Mouse (Mus musculus): Measurements from ENCODE around the gene Gngt2. TPM values are rescaled to one million over a fixed set of nuclear protein-coding genes. Genes with fewer than 3 reads are reported as not detected.
A peak's percentile ranks its signal among the peaks of the same experiment; 100 is the strongest.

The Gngt2 gene
- polyA plus RNA-seq, 1 experiment from 2014 or later = 16.7 TPM

GRCm38 (mm10) chr11:95826317-95827167, 10.5 kb upstream of the Gngt2 start:
- H3K9ac ChIP-seq = peak overlapping the region; percentile 93
- peak overlapping the region; percentile 96 for H3K4me2 ChIP-seq

DNA sequence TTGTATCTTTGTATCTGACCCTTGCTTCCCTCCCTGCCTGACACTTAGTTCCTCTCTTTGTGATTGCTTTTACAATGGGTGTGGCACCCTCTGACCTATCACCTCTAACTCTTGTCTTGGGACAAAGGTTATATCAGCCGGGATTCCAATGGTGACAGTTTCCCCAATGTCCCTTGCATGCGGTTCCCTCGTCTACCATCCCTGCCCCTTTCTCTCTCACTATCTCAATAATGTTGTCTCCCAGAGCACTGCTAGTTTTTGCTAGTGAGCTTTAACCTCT, 9.9 kb upstream of the Gngt2 start:
- H3K27ac ChIP-seq = peak overlapping the region; percentile 70; the same call in 1 of the 2 replicates
- ATAC-seq = no peak
- peaks cover 12% of the 10 kb centered on the region for H3K36me3 ChIP-seq
- peaks cover 86% of the 10 kb centered on the region for H3K4me1 ChIP-seq
- H3K9ac ChIP-seq = peak overlapping the region; percentile 58
- peak overlapping the region; percentile 74; the same call in 1 of the 2 replicates for H3K4me3 ChIP-seq
- 11% methylated on average over 3 of the region's 3 CpGs for WGBS (ENCODE audit: insufficient replicate concordance)
- peaks cover 73% of the 10 kb centered on the region for H3K27me3 ChIP-seq (replicated peaks)
- H3K4me2 ChIP-seq = peak overlapping the region; percentile 96
- H3K9me3 ChIP-seq (replicated peaks) = no peaks in the 10 kb centered on the region

More at GRCm38 (mm10) chr11:95826317-95827167, 10.5 kb upstream of the Gngt2 start:
- no peak for ATAC-seq
- peak overlapping the region; percentile 74 for H3K4me3 ChIP-seq
- peaks cover 67% of the 10 kb centered on the region for H3K27me3 ChIP-seq (replicated peaks)
- peak overlapping the region; percentile 70 for H3K27ac ChIP-seq
- H3K36me3 ChIP-seq = peaks cover 12% of the 10 kb centered on the region
- WGBS (ENCODE audit: insufficient replicate concordance) = 39% methylated on average over 6 of the region's 6 CpGs
- no peaks in the 10 kb centered on the region for H3K9me3 ChIP-seq (replicated peaks)
- peaks cover 84% of the 10 kb centered on the region for H3K4me1 ChIP-seq

DNA sequence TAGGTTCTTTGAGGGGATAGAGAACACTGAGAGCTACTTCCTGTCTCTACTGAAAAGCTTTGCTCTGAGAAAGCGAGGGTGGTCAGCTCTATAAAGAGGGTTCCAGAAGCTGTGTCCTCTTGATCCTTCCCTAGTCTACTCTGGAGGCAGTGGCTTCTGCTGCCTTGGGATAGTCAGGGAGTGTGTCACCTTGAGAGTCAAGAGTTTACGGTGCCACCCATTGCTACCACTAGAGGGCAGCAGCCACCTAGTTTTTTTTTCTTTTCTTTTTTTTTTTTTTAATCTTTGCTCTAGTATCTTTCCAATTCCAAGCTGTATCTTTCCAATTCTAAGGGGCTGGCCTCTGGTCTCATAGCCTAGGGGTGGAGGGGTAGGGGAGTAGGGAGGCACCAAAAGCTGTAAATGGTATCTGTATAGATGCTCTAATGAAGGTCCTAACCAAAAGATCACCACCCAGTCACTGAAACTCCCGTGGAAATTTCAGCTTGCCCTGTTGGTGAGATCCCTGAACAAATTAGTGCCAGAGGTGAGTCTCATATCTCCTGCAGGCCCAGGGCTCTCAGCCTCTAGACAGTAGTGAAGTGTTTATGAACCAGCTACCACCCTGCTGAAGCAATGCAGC, 9.4 kb upstream of the Gngt2 start:
- Histone ChIP-seq H3K9me3 (replicated peaks) (no peaks in the 10 kb centered on the region), H3K9ac (peak overlapping the region; percentile 58), H3K27me3 (replicated peaks) (peaks cover 77% of the 10 kb centered on the region), H3K36me3 (peaks cover 12% of the 10 kb centered on the region), H3K4me1 (peaks cover 86% of the 10 kb centered on the region), H3K4me2 (peak overlapping the region; percentile 96), H3K4me3 (peak overlapping the region; percentile 74; the same call in 1 of the 2 replicates), H3K27ac (peak overlapping the region; percentile 70; the same call in 1 of the 2 replicates)
- 13% methylated on average over 3 of the region's 3 CpGs for WGBS (ENCODE audit: insufficient replicate concordance)
- ATAC-seq = no peak

DNA sequence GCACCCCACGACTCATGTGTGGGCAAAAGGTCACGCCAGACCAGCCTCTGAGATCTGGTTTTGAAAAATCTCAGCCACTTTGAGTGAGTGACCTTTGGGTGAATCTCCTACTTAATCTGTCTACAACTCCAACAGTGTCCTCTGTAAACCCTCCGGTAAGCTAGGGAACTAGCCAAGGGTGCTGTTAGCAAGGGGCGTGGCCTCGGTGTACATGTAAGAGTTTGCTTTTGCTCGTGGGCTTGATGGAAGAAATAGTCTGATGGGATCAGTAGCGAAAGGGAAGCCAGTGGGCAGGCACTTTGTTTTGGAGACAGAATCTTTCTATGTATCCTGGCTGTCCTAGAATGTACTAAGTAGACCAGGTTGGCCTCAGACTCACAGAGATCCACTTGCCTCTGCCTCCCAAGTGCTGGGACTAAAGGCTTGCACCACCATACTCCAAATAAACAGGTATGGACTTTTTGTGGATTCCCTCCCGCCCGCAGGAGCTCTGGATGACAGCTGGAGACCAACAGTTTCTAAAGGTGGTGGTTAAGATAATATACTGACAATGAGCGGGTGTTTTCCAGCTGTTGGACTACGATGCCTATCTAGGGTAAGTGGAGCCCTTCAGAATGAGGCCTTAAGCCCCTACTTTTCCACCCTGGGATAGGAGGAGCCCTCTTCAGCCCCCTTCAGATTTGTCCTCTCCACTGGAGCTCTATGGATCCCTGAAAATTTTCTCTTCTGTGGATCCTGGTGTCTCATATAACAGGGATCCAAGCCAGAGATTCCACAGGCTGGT, 8.6 kb upstream of the Gngt2 start:
- peak overlapping the region; percentile 5; the same call in 1 of the 2 replicates for H3K4me2 ChIP-seq

DNA sequence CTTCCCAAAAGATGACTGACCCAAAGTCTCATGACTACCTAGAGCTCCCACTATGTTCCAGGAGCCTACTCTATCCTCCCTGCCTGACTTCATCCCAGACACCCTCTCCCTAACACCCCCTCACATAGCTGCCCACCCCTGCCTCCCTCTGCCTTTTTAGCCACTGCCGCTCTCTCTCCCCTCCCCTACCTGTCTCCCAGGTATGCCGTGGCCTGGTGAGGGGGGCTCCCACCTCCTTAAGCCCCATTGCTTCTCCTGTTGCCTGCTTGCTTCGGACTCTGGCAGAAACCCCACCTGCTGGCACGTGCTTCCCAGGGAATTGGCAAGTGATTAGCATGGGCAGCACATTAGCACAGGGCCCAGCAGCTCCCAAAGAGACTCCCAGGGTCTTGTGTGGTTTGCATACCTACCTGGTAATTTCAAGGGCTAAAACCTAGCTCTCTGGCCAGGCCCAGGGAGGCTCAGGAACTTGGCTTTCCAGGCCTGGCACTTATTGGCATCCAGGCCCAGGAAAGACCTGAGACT, 7.4 kb upstream of the Gngt2 start:
- 49% methylated on average over 4 of the region's 4 CpGs for whole genome bisulfite sequencing (ENCODE audit: insufficient replicate concordance)

More for the DNA sequence above, 8.6 kb upstream of the Gngt2 start:
- Histone ChIP-seq H3K9ac (0 out of 2 replicates have a peak overlapping the region, but pooled peaks have one; percentile 10), H3K27me3 (replicated peaks) (peaks cover 77% of the 10 kb centered on the region), H3K36me3 (peaks cover 12% of the 10 kb centered on the region), H3K4me3 (no peak overlapping the region), H3K4me1 (peaks cover 81% of the 10 kb centered on the region), H3K9me3 (replicated peaks) (no peaks in the 10 kb centered on the region), H3K27ac (no peak overlapping the region)
- 44% methylated on average over 11 of the region's 11 CpGs for WGBS (ENCODE audit: insufficient replicate concordance)
- no peak for ATAC-seq

DNA sequence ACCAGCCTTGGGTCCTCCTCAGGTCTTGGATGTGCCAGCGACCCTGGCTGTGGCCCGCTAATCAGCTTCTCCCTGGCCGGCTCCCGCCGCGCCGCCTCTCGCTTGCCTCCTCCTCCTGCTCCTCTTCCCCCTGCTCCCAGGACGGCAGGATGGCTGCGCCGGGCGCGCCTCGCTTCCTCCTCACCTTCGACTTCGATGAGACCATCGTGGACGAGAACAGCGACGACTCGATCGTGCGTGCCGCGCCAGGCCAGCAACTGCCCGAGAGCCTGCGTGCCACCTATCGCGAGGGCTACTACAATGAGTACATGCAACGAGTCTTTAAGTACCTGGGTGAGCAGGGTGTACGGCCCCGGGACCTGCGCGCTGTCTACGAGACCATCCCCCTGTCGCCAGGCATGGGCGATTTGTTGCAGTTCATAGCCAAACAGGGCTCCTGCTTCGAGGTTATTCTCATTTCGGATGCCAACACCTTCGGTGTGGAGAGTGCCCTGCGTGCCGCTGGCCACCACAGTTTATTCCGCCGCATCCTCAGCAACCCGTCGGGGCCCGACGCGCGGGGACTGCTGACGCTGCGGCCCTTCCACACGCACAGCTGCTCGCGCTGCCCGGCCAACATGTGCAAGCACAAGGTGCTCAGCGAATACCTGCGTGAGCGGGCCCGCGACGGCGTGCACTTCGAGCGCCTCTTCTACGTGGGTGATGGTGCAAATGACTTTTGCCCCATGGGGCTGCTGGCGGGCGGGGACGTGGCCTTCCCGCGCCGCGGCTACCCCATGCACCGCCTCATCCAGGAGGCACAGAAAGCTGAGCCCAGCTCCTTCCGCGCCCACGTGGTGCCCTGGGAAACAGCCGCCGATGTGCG, 6.4 kb upstream of the Gngt2 start:
- no peak for ATAC-seq
- 3% methylated on average over 80 of the region's 80 CpGs for WGBS (ENCODE audit: insufficient replicate concordance)
- H3K4me3 ChIP-seq = peak overlapping the region; percentile 41
- peaks cover 87% of the 10 kb centered on the region for H3K27me3 ChIP-seq (replicated peaks)
- peaks cover 12% of the 10 kb centered on the region for H3K36me3 ChIP-seq
- H3K4me2 ChIP-seq = peak overlapping the region; percentile 65
- H3K9me3 ChIP-seq (replicated peaks) = no peaks in the 10 kb centered on the region
- H3K4me1 ChIP-seq = peaks cover 87% of the 10 kb centered on the region
- H3K27ac ChIP-seq = no peak overlapping the region
- peak overlapping the region; percentile 47 for H3K9ac ChIP-seq

More for the DNA sequence above, 7.4 kb upstream of the Gngt2 start:
- Histone ChIP-seq H3K27me3 (replicated peaks) (peaks cover 88% of the 10 kb centered on the region), H3K4me2 (no peak overlapping the region), H3K36me3 (peaks cover 12% of the 10 kb centered on the region), H3K4me1 (peaks cover 87% of the 10 kb centered on the region), H3K27ac (no peak overlapping the region), H3K9ac (no peak overlapping the region), H3K4me3 (no peak overlapping the region), H3K9me3 (replicated peaks) (no peaks in the 10 kb centered on the region)
- no peak for ATAC-seq

DNA sequence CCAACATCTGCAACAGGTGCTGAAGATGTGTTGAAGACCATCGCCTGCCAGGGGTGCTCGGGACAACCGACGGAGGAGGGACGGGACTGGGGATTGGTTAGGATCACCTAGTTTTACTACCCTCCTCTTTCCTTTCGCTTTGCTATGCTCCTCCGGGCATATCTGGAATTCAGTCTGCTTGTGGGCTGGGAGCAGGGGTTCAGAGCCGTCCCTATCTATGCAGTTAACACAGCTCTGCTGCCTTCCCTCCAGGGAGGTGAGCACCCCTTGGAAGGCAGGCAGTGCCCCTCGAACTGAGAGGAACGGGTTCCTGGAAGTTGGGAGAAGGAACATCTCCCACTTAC, 5.8 kb upstream of the Gngt2 start:
- ATAC-seq = no peak
- H3K9ac ChIP-seq = peak overlapping the region; percentile 47
- H3K4me2 ChIP-seq = peak overlapping the region; percentile 65
- H3K27ac ChIP-seq = no peak overlapping the region
- no peaks in the 10 kb centered on the region for H3K9me3 ChIP-seq (replicated peaks)
- peaks cover 12% of the 10 kb centered on the region for H3K36me3 ChIP-seq
- 2% methylated on average over 10 of the region's 10 CpGs for WGBS (ENCODE audit: insufficient replicate concordance)
- peaks cover 87% of the 10 kb centered on the region for H3K4me1 ChIP-seq
- peaks cover 81% of the 10 kb centered on the region for H3K27me3 ChIP-seq (replicated peaks)
- H3K4me3 ChIP-seq = peak overlapping the region; percentile 41

DNA sequence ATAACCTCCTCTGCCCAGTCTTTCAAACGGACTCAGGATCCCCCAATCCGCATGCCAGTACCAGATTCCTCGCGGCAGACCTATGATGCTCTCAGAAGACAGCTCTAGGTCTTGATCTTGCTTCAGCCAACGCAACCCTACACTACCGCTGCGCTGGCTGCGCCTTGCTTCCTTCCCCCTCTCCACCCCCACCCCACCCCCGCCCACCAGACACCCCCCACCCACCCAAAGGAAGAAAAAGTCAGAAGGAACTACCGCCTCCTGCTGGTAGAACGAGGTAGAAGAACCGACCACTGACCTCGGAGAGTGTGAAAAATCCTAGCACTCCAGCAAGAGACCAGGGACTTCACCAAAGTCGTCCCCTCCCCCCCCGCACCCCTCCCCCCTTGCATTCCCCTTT, 5.4 kb upstream of the Gngt2 start:
- peak overlapping the region; percentile 41 for H3K4me3 ChIP-seq
- H3K4me2 ChIP-seq = peak overlapping the region; percentile 65
- peaks cover 87% of the 10 kb centered on the region for H3K4me1 ChIP-seq
- no peak for ATAC-seq
- peaks cover 81% of the 10 kb centered on the region for H3K27me3 ChIP-seq (replicated peaks)
- H3K9me3 ChIP-seq (replicated peaks) = no peaks in the 10 kb centered on the region
- peak overlapping the region; percentile 47; the same call in 1 of the 2 replicates for H3K9ac ChIP-seq
- no peak overlapping the region for H3K27ac ChIP-seq
- peaks cover 12% of the 10 kb centered on the region for H3K36me3 ChIP-seq
- WGBS (ENCODE audit: insufficient replicate concordance) = 8% methylated on average over 15 of the region's 15 CpGs

- Histone ChIP-seq H3K27ac (no peak overlapping the region), H3K27me3 (replicated peaks) (peaks cover 86% of the 10 kb centered on the region), H3K9me3 (replicated peaks) (no peaks in the 10 kb centered on the region), H3K4me2 (no peak overlapping the region), H3K4me1 (peaks cover 87% of the 10 kb centered on the region), H3K9ac (no peak overlapping the region), H3K36me3 (peaks cover 12% of the 10 kb centered on the region), H3K4me3 (no peak overlapping the region)
- ATAC-seq = no peak
- WGBS (ENCODE audit: insufficient replicate concordance) = 60% methylated on average over 18 of the region's 18 CpGs
Measured at GRCm38 (mm10) chr11:95832129-95833005, 4.6 kb upstream of the Gngt2 start.

DNA sequence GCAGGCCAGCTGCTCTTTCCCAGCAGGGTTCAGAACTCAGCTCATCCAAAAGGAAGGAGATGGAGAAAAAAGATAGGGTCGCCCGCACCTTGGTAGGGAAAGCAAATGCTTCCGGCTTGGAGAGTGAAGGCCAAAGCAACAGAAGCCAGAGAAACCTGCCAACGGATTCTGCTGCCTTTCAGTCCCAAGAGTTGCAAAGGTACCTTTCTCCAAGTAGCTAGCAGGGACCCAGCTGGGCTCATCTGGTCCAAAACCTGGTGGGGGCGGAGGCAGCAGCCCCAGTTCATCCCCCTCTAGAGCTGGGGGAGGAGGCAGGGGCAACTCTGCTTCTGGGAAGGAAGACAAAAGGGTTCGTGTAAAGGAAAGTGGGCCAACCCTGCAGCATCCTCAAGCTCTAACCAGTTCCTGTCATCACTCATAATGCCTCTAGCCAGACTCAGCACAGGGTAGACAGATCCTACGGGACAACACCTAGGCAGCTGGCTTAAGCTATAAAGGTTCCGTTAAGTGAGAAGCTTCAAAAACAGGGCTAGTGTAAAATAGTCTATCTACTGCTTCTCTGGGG, 3.9 kb upstream of the Gngt2 start:
- Histone ChIP-seq H3K4me2 (peak overlapping the region; percentile 64), H3K9ac (no peak overlapping the region), H3K9me3 (replicated peaks) (no peaks in the 10 kb centered on the region), H3K27me3 (replicated peaks) (peaks cover 85% of the 10 kb centered on the region), H3K36me3 (peaks cover 12% of the 10 kb centered on the region), H3K4me3 (no peak overlapping the region), H3K4me1 (peaks cover 84% of the 10 kb centered on the region), H3K27ac (no peak overlapping the region)
- no peak for ATAC-seq
- 45% methylated on average over 8 of the region's 8 CpGs for WGBS (ENCODE audit: insufficient replicate concordance)
